Mouse (Mus musculus) lung, adult 2 months (tissue): ENCODE results near the gene Scn4a. TPM values are rescaled to one million over a fixed set of nuclear protein-coding genes. Genes with fewer than 3 reads are reported as not detected.
"Not testable (repeated sequence)": the region's sequence is repeated elsewhere in the genome, so short reads cannot be mapped to it uniquely, and the experiment has no call there.

Source experiments
- DNase-seq: peaks from one replicate; pipeline ENCODE4 v3.0.0; 2022
- H3K4me1 ChIP-seq: fragments of 200-500 bp; 2 replicates; pipeline ENCODE4 v1.6.1; 2011; ENCODE audit warnings: low read length; ENCODE audit not compliant: control insufficient read depth, insufficient read depth
- H3K4me3 ChIP-seq: fragments of 200-500 bp; replicated peaks from 2 replicates; pipeline ENCODE3; 2011; ENCODE audit warnings: low read depth, mild to moderate bottlenecking, control low read depth, low read length; ENCODE audit errors: extremely low read depth
- CTCF ChIP-seq: fragments of 200-500 bp; IDR thresholded peaks from 2 replicates; pipeline ENCODE4 v1.5.1; 2011; ENCODE audit warnings: mild to moderate bottlenecking, low read length, control low read depth; ENCODE audit not compliant: insufficient read depth
- POLR2A ChIP-seq: fragments of 200-500 bp; IDR thresholded peaks from 2 replicates; pipeline ENCODE4 v1.6.1; 2011; ENCODE audit warnings: low read depth, mild to moderate bottlenecking, control low read depth, low read length, borderline replicate concordance; ENCODE audit errors: extremely low read depth
- WGBS: fragments of 180-500 bp; shearing (Covaris S2); methylation state at CpG from one replicate; pipeline ENCODE4 v1.1.7; 2018; 5-methylcytosine and 5-hydroxymethylcytosine counted together
- polyA plus RNA-seq: library from polyadenylated mRNA; depleted of rRNA; stranded (reverse); fragments of >200 nt; gene quantifications from 2 replicates; pipeline ENCODE4 v1.2.3, GENCODE M21; 2012; rRNA removed

Scn4a gene
- polyA plus RNA-seq = 1.1 and 4.2 TPM in 2 replicates

GRCm38 (mm10) chr11:106353188-106353587, at the start of gene Scn4a:
TSS of gene Scn4a (minus strand) at chr11:106353288.
- Histone ChIP-seq H3K4me3 (no peak within 1 kb of the TSS), H3K4me1 (peaks cover 2% of the 10 kb centered on the region; the same call in 1 of the 2 replicates)
- no peak for TF ChIP-seq CTCF
- TF ChIP-seq POLR2A = no peak
- WGBS = 87% methylated on average over 12 of the region's 12 CpGs
- no peak for DNase-seq

GRCm38 (mm10) chr11:106398481-106398880, 45.4 kb upstream of the Scn4a start:
- H3K4me1 ChIP-seq = no peaks in the 10 kb centered on the region
- DNase-seq = no peak
- H3K4me3 ChIP-seq = no peak overlapping the region
- TF ChIP-seq CTCF (no peak), POLR2A (no peak)
- WGBS = 91% methylated on average over 8 of the region's 8 CpGs

- DNase-seq = no peak
- Histone ChIP-seq H3K4me1 (no peaks in the 10 kb centered on the region), H3K4me3 (no peak overlapping the region)
- TF ChIP-seq CTCF = peak; percentile 32; the same call in 1 of the 2 replicates
- no peak for TF ChIP-seq POLR2A
- WGBS = 89% methylated on average over 3 of the region's 3 CpGs
Observed at GRCm38 (mm10) chr11:106397656-106398055, 44.6 kb upstream of the Scn4a start.

- not testable (repeated sequence) for H3K4me3 ChIP-seq, DNase-seq
- H3K4me1 ChIP-seq = peaks cover 13% of the 10 kb centered on the region
- WGBS = 73% methylated on average over 2 of the region's 2 CpGs
Observed at GRCm38 (mm10) chr11:106394055-106394454, 41.0 kb upstream of the Scn4a start.

GRCm38 (mm10) chr11:106393331-106393616, 40.2 kb upstream of the Scn4a start:
- Histone ChIP-seq H3K4me1 (peaks cover 16% of the 10 kb centered on the region), H3K4me3 (no peak overlapping the region)
- DNase-seq = no peak
- TF ChIP-seq CTCF = no peak
- TF ChIP-seq POLR2A = no peak
- WGBS = 36% methylated on average over 4 of the region's 4 CpGs

- 53% methylated on average over 7 of the region's 7 CpGs for whole genome bisulfite sequencing
- no peak overlapping the region for H3K4me3 ChIP-seq
- peaks cover 16% of the 10 kb centered on the region for H3K4me1 ChIP-seq
- DNase-seq = no peak
- TF ChIP-seq CTCF (no peak), POLR2A (no peak)
Observed at GRCm38 (mm10) chr11:106392597-106393330, 39.7 kb upstream of the Scn4a start.

GRCm38 (mm10) chr11:106391546-106392188, 38.6 kb upstream of the Scn4a start:
- Histone ChIP-seq H3K4me3 (no peak overlapping the region), H3K4me1 (peaks cover 16% of the 10 kb centered on the region)
- WGBS = 25% methylated on average over 6 of the region's 6 CpGs
- DNase-seq = peak; percentile 58
- TF ChIP-seq POLR2A = no peak
- peak; percentile 96 for TF ChIP-seq CTCF

- 20% methylated on average over 3 of the region's 3 CpGs for WGBS
- Histone ChIP-seq H3K4me3 (no peak overlapping the region), H3K4me1 (peaks cover 16% of the 10 kb centered on the region)
- DNase-seq = no peak
- TF ChIP-seq POLR2A (no peak), CTCF (no peak)
Observed at GRCm38 (mm10) chr11:106390757-106391156, 37.7 kb upstream of the Scn4a start.

GRCm38 (mm10) chr11:106389611-106390010, 36.5 kb upstream of the Scn4a start:
- no peak for DNase-seq
- no peak for TF ChIP-seq CTCF
- TF ChIP-seq POLR2A = no peak
- peaks cover 16% of the 10 kb centered on the region for H3K4me1 ChIP-seq
- 16% methylated on average over 3 of the region's 3 CpGs for WGBS
- H3K4me3 ChIP-seq = no peak overlapping the region

GRCm38 (mm10) chr11:106387791-106388216, 34.7 kb upstream of the Scn4a start, which contains the start of gene Icam2:
TSS of gene Icam2 (minus strand) at chr11:106388075.
- DNase-seq = no peak
- TF ChIP-seq CTCF = no peak
- TF ChIP-seq POLR2A = peak; percentile 35; the same call in 1 of the 2 replicates
- 39% methylated on average over 6 of the region's 6 CpGs for WGBS
- H3K4me1 ChIP-seq = peaks cover 19% of the 10 kb centered on the region
- H3K4me3 ChIP-seq = peak within 1 kb of the TSS; percentile 27
